Mouse (Mus musculus) liver, embryonic 14.5 days (tissue): ENCODE data around the gene Vsig8.

Source experiments
- CTCF ChIP-seq: IDR thresholded peaks from 2 replicates; pipeline ENCODE4 v1.5.1; 2016; ENCODE audit warnings: antibody characterized with exemption, low read depth, control low read depth
- EP300 ChIP-seq: IDR thresholded peaks from 2 replicates; pipeline ENCODE4 v1.6.1; 2016; ENCODE audit warnings: antibody characterized with exemption, low read depth

DNA sequence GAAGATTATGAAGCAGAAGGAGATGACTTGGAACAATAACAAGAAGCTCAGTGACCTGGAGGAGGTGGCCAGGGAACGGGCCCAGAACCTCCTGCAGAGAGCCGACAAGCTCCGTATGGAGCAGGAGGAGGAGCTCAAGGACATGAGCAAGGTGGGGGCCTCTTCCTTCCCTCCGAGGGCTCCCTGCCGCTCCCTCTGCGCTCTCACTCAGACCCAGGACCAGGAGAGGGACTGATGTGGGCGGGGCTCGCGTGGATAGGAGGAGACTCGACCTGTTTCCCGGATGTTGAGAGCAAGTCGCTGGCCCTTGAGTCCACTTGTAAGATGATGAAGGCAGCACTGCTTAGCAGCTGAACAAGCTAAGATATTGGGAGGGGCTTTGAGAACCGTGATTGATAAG lies 23.2 kb upstream of the Vsig8 start:
- TF ChIP-seq CTCF: no peak
- no peak for TF ChIP-seq EP300
